Mouse (Mus musculus) intestine, embryonic 16.5 days (tissue): ENCODE measurements around the gene Phip. TPM values are rescaled to one million over a fixed set of nuclear protein-coding genes. Genes with fewer than 3 reads are reported as not detected.

Experiments used
- ATAC-seq: fragments of 200-750 bp; cut with Nextera tagmentation; 2 replicates; pipeline ENCODE4 v1.8.0; 2017; ENCODE audit warnings: moderate TSS enrichment, moderate library complexity
- H3K27ac ChIP-seq: fragments of 300-500 bp; sonication (generic); 2 replicates; pipeline ENCODE4 v1.5.1; 2014; ENCODE audit warnings: mild to moderate bottlenecking, low read length
- H3K27me3 ChIP-seq: fragments of 300-500 bp; sonication (generic); replicated peaks from 2 replicates; pipeline ENCODE4 v1.6.1; 2014; ENCODE audit warnings: low read length, control low read depth, mixed read lengths; ENCODE audit not compliant: control insufficient read depth, insufficient read depth
- H3K36me3 ChIP-seq: fragments of 300-500 bp; sonication (generic); 2 replicates; pipeline ENCODE4 v1.6.1; 2014; ENCODE audit warnings: low read length, control low read depth; ENCODE audit not compliant: control insufficient read depth, insufficient read depth
- H3K4me1 ChIP-seq: fragments of 300-500 bp; sonication (generic); 2 replicates; pipeline ENCODE4 v1.6.1; 2014; ENCODE audit warnings: low read length, control low read depth, mixed read lengths; ENCODE audit not compliant: control insufficient read depth, insufficient read depth
- H3K4me2 ChIP-seq: fragments of 300-500 bp; sonication (generic); 2 replicates; pipeline ENCODE4 v1.6.1; 2014; ENCODE audit warnings: low read depth, low read length, control low read depth
- H3K4me3 ChIP-seq: fragments of 300-500 bp; sonication (generic); 2 replicates; pipeline ENCODE4 v1.5.1; 2014; ENCODE audit warnings: mild to moderate bottlenecking, low read length
- H3K9ac ChIP-seq: fragments of 300-500 bp; sonication (generic); 2 replicates; pipeline ENCODE4 v1.6.1; 2014; ENCODE audit warnings: low read depth, low read length
- H3K9me3 ChIP-seq: fragments of 300-500 bp; sonication (generic); 2 replicates; pipeline ENCODE4 v1.6.1; 2016; ENCODE audit warnings: low read length, control low read depth; ENCODE audit not compliant: control insufficient read depth
- WGBS: fragments of 180-500 bp; shearing (Covaris S2); extraction: QIAGEN DNeasy Blood & Tissue Kit; methylation state at CpG from one replicate; pipeline ENCODE4 v1.1.7; 2014; 5-methylcytosine and 5-hydroxymethylcytosine counted together
- polyA plus RNA-seq: library from polyadenylated mRNA; unstranded; fragments of >200 nt; fragmentation: Nextera tagmentation; extraction: Ambion mirVana; gene quantifications from 2 replicates; pipeline ENCODE4 v1.2.1, GENCODE M21; 2015

The Phip gene
- polyA plus RNA-seq, 1 experiment from 2014 or later: 46.5 TPM

DNA sequence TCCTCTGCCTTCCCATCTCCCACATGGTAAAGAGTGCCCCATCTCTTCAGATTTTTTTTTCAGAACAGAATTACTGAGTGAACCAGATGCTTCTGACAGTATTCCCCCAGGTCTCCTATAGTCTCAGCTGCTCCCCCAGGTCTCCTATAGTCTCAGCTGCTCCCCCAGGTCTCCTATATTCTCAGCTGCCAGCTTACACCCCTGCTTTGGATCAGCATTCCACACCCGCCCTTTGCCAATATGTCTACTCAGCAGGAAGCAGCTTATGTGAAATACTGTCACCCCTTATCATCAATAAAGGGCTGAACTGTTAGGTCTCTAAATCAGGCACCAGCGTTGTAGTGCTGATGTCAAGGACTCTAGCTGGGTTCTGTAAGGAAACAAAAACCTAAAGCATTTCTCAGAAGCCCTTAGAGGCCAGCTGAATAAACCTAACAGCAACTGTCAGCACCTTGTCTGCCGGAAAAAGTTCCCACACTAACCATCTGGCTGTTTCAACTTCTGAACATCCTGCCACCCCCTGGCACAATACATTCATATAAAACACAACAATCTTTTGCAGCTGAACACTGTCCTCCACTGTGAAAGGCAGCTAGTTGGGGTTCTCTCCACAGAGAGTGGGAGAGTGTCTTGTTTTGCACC lies 120.2 kb downstream of the Phip start:
- 38% methylated on average over 3 of the region's 3 CpGs for WGBS
- no peaks in the 10 kb centered on the region for H3K36me3 ChIP-seq
- ATAC-seq: no peak
- H3K4me3 ChIP-seq: no peak overlapping the region
- H3K4me2 ChIP-seq: no peak overlapping the region
- H3K27ac ChIP-seq: no peak overlapping the region
- H3K27me3 ChIP-seq: no peaks in the 10 kb centered on the region
- no peaks in the 10 kb centered on the region for H3K4me1 ChIP-seq
- H3K9me3 ChIP-seq: no peaks in the 10 kb centered on the region; the same call in 1 of the 2 replicates
- H3K9ac ChIP-seq: no peak overlapping the region

GRCm38 (mm10) chr9:82854040-82854439 lies 121.3 kb downstream of the Phip start:
- Histone ChIP-seq H3K36me3 (no peaks in the 10 kb centered on the region), H3K4me1 (no peaks in the 10 kb centered on the region)

DNA sequence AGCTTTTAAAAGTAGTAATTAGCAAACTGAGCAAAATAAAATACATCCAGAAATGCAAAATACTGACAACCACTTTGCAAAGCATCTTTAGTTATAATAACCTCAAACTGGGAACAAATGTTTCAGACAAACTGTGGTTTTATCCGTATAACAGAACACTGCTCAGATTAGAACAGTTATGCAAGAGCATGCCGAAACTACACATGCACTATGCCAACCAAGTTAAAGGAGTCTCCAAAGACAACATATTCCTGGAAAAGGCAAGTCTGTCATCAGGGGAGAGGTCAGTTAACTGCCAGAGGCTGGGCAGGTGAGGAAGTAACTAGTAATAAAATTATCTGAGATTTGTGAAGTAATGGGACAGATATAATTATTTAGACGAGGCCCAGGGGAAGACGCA lies 132.6 kb downstream of the Phip start:
- H3K4me1 ChIP-seq: no peaks in the 10 kb centered on the region
- 88% methylated on average over 4 of the region's 4 CpGs for WGBS

More at GRCm38 (mm10) chr9:82854040-82854439, 121.3 kb downstream of the Phip start:
- Histone ChIP-seq H3K27me3 (no peaks in the 10 kb centered on the region), H3K4me3 (no peak overlapping the region), H3K9ac (no peak overlapping the region), H3K9me3 (no peaks in the 10 kb centered on the region; the same call in 1 of the 2 replicates), H3K4me2 (no peak overlapping the region), H3K27ac (no peak overlapping the region)
- no peak for ATAC-seq
- 53% methylated on average over 2 of the region's 2 CpGs for WGBS

DNA sequence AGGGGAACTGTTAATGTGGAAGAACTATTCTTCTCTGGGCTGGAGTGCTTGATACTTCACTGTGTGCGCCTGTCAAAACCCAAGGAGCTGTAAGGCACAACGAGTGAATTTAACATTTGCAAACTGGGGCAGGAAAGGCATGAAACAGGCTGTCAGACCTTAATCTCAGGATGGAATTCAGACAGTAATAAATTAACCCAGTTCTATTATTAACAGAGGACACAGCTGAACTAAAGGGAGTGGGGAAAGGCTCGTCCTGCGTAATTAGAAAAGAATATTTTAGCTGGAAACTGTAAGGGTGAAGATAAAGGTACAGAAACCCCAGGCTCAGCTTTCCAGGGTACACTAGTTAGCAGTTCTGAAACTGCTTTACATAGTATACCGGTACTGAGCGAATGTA lies 139.4 kb downstream of the Phip start:
- WGBS: 70% methylated on average over 6 of the region's 6 CpGs
- H3K36me3 ChIP-seq: no peaks in the 10 kb centered on the region
- ATAC-seq: no peak
- no peak overlapping the region for H3K9ac ChIP-seq
- no peaks in the 10 kb centered on the region for H3K4me1 ChIP-seq
- H3K9me3 ChIP-seq: no peaks in the 10 kb centered on the region
- H3K4me3 ChIP-seq: no peak overlapping the region
- no peak overlapping the region for H3K4me2 ChIP-seq
- no peaks in the 10 kb centered on the region for H3K27me3 ChIP-seq
- H3K27ac ChIP-seq: no peak overlapping the region

More for the DNA sequence above, 132.6 kb downstream of the Phip start:
- no peak overlapping the region for H3K27ac ChIP-seq
- H3K4me3 ChIP-seq: no peak overlapping the region
- H3K9ac ChIP-seq: no peak overlapping the region
- no peaks in the 10 kb centered on the region for H3K27me3 ChIP-seq
- H3K9me3 ChIP-seq: no peaks in the 10 kb centered on the region
- ATAC-seq: no peak
- H3K4me2 ChIP-seq: no peak overlapping the region
- H3K36me3 ChIP-seq: no peaks in the 10 kb centered on the region

DNA sequence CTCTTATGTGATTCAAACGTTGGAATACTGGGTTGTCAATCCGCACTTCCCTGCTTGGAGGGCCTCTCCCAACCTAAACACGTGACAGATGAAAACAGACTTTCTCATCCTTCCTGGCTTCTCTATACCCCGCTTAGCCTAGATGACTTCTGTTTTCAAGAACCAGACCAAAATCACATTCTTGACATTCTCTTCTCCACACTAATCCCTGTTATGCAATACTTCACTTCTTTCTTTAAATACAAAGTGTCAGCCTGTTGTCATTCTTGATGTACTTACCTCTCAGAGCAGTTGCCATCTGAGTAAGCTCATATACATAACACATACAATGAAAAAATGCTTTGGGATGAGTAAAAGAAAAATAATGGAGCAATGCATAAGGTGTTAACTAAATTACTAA lies 143.4 kb downstream of the Phip start:
- 46% methylated on average over 4 of the region's 4 CpGs for WGBS

GRCm38 (mm10) chr9:82829693-82830430 lies 145.5 kb downstream of the Phip start:
- H3K4me1 ChIP-seq: peaks cover 5% of the 10 kb centered on the region
- H3K27me3 ChIP-seq: no peaks in the 10 kb centered on the region
- peak; percentile 98 for ATAC-seq
- H3K9ac ChIP-seq: peak overlapping the region; percentile 81
- peak overlapping the region; percentile 78 for H3K4me3 ChIP-seq
- H3K36me3 ChIP-seq: no peaks in the 10 kb centered on the region
- under 1% methylated on average over 64 of the region's 65 CpGs for WGBS
- H3K27ac ChIP-seq: peak overlapping the region; percentile 72
- H3K4me2 ChIP-seq: peak overlapping the region; percentile 83
- no peaks in the 10 kb centered on the region for H3K9me3 ChIP-seq

More for the DNA sequence above, 143.4 kb downstream of the Phip start:
- Histone ChIP-seq H3K4me2 (no peak overlapping the region), H3K9me3 (no peaks in the 10 kb centered on the region), H3K4me1 (peaks cover 5% of the 10 kb centered on the region), H3K27me3 (no peaks in the 10 kb centered on the region), H3K36me3 (no peaks in the 10 kb centered on the region), H3K27ac (no peak overlapping the region), H3K9ac (no peak overlapping the region), H3K4me3 (no peak overlapping the region)
- no peak for ATAC-seq

DNA sequence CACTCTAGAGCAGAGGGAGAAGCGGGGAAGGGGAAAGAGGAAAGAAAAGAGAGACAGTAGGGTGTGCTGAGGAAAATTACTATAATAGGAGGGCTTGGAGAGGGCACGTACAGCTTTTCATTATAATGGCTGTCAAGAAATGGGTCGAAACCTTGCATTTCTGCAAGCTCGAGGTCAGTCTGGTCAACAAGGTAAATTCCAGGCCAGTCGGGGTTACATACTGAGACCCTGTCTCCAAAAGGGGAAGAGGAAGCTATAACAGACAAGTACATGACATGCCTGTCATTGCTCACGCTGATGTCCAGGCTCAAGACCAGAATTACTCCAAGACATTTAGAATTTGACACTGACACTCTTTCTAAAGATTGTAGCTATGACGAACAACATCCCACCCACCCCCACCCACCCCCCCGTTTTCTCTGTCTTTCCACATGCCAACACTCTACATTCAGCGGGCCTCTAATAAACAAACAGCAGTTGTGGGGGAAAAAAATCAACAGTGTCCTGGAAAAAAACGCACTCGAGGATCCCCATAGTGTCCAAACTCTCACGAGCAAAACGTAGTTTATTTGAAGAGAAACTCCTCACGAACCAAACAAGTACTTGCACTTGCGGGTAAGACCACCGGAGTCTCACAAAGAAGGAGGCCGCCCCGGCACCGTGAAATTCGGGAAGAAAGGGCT lies 146.2 kb downstream of the Phip start, which contains the start of gene Irak1bp1:
TSS of gene Irak1bp1 (plus strand) at position 534 of the 683 bp plus-strand sequence.
- Histone ChIP-seq H3K4me1 (peaks cover 5% of the 10 kb centered on the region), H3K27me3 (no peaks in the 10 kb centered on the region), H3K9ac (peak within 1 kb of the TSS; percentile 81), H3K4me3 (peak within 1 kb of the TSS; percentile 78), H3K4me2 (peak within 1 kb of the TSS; percentile 83), H3K36me3 (no peaks in the 10 kb centered on the region), H3K9me3 (no peaks in the 10 kb centered on the region), H3K27ac (peak within 1 kb of the TSS; percentile 72)
- WGBS: 12% methylated on average over 20 of the region's 20 CpGs
- ATAC-seq: peak; percentile 54

DNA sequence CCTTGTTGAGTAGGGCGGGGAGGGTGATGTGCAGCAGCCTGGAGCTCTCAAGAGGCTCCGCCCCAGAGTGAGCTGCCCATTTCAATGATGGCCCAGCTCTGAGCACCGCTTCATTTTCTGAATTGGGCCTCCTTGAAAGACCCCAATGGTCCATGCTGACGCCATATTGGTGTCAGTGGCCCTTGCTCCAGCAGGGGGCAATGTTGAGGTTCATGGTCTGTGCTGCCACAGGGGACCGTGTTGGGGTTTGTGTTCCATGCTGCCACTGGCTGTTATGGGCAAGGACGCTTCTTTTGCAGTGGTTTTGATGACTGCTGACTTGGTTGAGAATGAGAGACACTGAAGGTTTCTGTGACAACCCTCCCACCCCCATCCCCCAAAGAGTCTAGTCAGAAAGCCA lies 148.9 kb downstream of the Phip start:
- no peak overlapping the region for H3K9ac ChIP-seq
- H3K36me3 ChIP-seq: no peaks in the 10 kb centered on the region
- H3K9me3 ChIP-seq: no peaks in the 10 kb centered on the region
- ATAC-seq: no peak
- H3K4me2 ChIP-seq: no peak overlapping the region
- peaks cover 5% of the 10 kb centered on the region for H3K4me1 ChIP-seq
- H3K27me3 ChIP-seq: no peaks in the 10 kb centered on the region
- 93% methylated on average over 6 of the region's 6 CpGs for WGBS
- H3K27ac ChIP-seq: no peak overlapping the region
- no peak overlapping the region for H3K4me3 ChIP-seq
